Mouse (Mus musculus): Measurements from ENCODE around the gene Dpp10.

- TF ChIP-seq POLR2A (IDR thresholded peaks at IDR 0.05; ENCODE audit: control insufficient read depth, low read depth, low read length) (no peak), CTCF (IDR thresholded peaks at IDR 0.05; ENCODE audit: control insufficient read depth, insufficient read depth, insufficient replicate concordance, low read depth, low read length) (no peak)
Observed at GRCm38 (mm10) chr1:123923907-123924306, 121.5 kb downstream of the Dpp10 start.

Data from testis, adult 2 months (tissue).